Mouse (Mus musculus) forelimb bud, embryonic 11.5 days (tissue): ENCODE results near the gene Ina.
"Not testable (repeated sequence)": the region's sequence is repeated elsewhere in the genome, so short reads cannot be mapped to it uniquely, and the experiment has no call there.

Experiments
- DNase-seq: peaks from one replicate; pipeline ENCODE4 v3.0.0-alpha.2; 2012; ENCODE audit warnings: low read depth, low spot score

Gene Ina

GRCm38 (mm10) chr19:46984726-46985622, 29.5 kb upstream of the Ina start:
- no peak for DNase-seq

DNA sequence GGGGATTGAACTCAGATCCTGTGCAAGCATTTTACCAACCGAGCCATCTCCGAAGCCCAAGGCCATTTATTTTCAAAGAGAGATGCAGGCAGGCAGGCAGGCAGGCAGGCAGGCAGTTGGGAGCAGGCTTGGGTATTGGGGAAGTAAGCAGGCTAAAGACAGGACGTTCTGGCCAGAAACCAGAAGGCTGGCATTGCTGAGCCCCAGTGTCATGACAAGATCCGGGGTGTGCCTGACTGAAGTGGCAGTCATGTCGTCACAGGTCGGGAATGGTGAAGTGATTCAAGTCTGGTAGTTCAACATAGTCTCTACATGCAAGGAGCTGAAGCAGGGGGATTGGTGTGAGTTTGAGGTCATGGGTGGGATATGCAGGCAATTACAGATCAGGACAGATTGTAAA, 26.9 kb upstream of the Ina start:
- DNase-seq: no peak

GRCm38 (mm10) chr19:46988231-46989087, 26.0 kb upstream of the Ina start:
- DNase-seq: no peak

- no peak for DNase-seq
Observed at GRCm38 (mm10) chr19:46989479-46990152, 24.9 kb upstream of the Ina start.

- DNase-seq: no peak
Observed at GRCm38 (mm10) chr19:46990153-46990518, 24.4 kb upstream of the Ina start.

DNA sequence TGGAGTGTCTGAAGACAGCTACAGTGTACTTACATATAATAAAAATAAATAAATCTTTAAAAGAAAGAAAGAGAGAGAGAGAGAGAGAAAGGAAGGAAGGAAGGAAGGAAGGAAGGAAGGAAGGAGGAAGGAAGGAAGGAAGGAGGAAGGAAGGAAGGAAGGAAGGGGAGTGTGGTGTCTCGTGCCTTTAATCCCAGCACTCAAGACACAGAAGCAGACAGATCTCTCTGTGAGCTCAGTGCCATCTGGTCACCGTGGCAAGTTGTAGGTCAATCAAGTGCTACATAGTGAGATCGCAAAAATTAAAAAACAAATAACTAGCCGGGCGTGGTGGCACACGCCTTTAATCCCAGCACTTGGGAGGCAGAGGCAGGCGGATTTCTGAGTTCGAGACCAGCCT, 23.9 kb upstream of the Ina start:
- DNase-seq: not testable (repeated sequence)

DNA sequence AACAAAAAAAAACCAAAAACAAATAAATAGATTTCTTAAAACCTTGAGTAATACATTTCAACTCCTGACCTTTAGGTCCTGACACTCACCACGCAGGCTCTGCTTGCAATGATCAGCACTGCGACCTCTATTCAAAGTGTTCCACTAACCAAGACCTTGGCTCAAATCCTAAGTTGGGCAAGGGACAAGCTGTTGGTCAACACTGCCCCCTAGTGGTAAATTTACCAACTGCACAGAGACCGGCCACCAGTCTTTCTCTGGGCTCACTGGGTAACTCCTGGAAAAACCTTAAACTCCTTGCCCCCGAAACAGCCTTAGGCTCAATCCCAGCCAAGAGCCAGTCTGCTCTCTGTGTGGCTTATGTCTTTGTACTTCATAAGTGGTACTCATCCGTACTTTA, 23.4 kb upstream of the Ina start:
- peak; percentile 88 for DNase-seq

GRCm38 (mm10) chr19:46992329-46992728, 22.2 kb upstream of the Ina start:
- DNase-seq: not testable (repeated sequence)

DNA sequence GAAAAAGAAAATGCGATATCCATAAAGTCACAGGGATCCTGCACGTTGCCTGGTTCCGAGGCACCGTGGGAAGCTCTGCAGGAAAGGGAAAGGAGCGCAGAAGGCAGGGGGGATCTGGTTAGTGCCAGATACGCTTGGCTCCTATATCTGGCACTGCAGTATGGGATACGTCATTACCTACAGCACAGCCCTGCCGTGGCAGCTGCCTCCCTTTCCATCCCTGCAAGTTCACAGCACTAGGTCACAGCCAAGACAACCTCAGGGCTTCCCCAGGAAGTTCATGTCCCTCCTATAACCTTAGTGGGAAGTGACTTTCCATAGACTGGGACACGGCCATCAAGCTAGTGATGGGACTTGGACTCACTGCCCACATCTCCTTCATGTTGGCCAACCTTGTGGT, 18.4 kb upstream of the Ina start:
- DNase-seq: no peak

DNA sequence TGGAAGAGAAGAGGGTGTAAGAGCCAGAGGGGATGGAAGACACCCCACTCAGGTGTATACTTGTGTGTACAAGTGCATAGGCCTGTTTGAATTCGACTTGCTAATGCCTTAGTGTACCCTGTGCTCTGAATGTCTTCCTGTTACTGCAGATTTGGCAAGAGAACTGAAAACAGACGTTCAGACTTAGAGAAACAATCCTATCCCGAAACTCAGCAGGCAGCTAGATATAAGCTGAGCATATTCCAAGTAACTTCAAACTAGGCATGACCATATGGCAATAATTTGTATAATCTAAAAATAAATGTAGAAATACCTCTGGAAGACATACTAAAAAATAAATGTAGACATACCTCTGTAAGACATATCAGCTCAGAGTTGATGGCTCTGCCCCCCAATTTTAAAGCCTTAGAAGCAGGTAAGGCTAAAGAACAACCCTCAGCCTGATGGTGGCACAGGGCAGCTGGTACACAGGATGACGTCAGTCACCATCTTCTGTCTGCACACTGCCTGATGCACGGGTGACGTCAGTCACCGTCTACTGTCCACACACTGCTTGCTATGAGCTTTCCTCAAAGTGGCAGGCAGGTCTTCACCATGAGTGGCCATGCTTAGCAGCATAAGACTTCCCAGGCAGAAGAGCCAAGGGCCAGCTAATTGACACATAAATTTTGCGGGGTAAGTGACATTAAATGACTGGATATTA, 16.2 kb upstream of the Ina start:
- DNase-seq: no peak

- no peak for DNase-seq
Observed at GRCm38 (mm10) chr19:46998953-46999352, 15.5 kb upstream of the Ina start.

GRCm38 (mm10) chr19:46999753-47000152, 14.7 kb upstream of the Ina start:
- no peak for DNase-seq

DNA sequence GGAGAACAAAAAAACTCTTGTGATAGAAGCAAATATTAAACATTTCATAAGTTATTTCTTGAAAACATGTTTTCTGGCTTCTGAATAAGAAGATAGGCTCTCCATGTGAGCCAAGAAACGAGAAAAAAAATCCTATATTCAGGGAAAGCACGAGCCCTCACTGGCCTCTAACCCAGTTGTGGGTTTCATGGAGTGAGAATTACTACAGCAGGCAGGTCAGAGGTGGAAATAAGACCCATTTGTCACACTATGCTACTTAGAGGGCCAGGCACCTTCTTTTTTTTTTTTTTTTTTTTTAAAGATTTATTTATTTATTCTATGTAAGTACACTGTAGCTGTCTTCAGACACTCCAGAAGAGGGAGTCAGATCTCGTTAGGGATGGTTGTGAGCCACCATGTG, 14.1 kb upstream of the Ina start:
- not testable (repeated sequence) for DNase-seq

DNA sequence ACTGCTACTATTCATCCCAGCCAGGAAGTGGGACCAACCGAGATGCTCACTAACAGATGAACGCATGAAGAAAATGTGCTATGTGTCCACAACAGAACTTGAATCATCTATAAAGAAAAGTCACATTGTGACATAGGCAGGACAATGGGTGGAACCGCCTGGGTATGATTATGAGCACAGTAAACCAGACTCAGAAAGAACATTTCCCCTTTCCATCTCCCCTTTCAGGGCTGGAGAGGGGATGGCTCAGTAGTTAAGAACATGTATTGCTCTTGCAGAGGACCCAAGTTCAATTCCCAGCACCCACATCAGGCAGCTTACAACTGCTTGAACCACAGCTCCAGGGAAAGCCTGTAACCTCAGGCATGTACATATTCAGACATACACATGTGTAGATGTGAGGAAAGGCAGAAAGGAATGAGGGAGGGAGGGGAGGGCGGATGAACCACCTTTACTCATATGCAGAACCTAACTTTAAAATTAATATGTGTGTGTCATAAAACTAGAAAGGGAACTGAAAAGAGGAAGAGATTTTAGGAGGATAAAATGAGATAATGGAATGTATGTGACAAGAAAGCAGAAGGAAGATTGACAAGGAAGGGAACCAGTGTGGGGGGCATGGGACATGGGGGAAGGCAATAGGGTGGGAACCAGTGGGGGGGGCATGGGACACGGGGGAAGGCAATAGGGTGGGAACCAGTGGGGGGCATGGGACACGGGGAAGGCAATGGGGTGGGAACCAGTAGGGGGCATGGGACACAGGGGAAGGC, 10.6 kb upstream of the Ina start:
- DNase-seq: no peak

DNA sequence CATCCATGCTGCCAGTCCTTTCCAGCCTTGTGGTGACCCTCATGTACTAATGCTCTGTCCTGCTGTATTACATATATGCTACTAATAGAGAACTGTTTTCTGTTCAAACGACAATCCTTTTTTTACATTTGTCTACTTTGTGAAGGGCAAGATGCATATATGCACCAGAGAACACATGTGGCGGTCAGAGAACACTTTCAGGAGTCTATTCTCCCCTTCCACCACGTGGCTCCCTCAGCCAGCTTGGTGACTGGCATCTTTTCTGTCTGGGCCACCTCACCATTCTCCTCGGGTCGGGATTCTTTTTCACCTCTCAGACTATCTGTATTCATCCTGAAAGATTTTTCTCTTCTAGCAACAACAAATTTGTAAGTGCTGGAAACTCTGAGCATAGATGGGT, 8.6 kb upstream of the Ina start:
- DNase-seq: no peak

DNA sequence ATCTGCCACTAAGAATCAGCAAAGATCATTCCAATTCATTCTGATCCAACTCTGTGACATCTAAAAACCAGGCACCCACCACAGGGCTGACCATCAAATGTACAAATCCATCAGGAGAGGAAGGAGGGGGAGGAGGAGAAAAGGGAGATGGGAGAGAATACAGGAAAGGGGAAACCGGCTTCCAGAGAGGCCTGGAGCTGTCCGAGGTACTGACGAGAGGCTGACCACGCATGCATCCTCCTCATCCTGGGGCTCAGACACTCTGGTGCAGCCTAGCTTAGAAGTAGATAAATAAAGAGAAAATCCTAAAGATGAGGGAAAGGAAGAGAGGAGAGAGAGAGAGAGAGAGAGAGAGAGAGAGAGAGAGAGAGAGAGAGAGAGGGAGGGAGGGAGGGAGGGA, 8.2 kb upstream of the Ina start:
- peak; percentile 69 for DNase-seq

DNA sequence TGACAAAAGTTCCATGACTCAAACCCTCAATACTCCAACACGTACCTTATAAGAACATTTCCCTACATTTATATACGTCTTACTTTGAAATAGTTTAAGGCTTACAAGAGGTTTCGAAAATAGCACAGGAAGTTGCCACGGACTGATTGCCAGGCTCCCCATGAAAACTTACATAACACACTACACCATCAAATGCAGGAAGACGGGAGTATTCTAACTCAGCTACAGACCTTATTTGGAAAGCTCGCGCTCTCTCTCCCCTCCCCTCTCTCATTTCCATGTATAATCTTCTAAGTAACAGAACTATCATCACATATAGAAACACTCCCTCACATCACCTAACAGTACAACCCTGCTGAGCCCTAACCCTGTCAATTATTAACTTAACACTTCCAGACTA, 5.1 kb upstream of the Ina start:
- no peak for DNase-seq

DNA sequence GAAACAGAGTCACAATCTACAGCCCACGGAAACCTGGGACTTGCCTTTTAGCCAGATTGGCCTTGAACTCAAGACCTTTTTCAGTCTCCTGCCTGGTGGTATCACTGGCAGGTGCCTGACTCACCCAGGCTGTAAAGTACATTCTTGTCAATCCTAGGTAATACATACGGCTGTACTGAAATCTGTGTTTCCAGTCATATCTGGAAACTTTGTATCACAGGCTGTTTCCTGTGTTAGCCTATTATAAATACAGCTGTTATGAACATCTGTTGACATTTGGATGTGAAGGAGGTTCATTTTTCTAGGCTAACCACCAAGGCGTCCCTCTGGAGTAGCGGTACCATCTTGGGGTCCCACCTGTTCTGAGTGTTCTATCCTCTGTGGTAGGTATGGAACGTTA, 4.6 kb upstream of the Ina start:
- no peak for DNase-seq

DNA sequence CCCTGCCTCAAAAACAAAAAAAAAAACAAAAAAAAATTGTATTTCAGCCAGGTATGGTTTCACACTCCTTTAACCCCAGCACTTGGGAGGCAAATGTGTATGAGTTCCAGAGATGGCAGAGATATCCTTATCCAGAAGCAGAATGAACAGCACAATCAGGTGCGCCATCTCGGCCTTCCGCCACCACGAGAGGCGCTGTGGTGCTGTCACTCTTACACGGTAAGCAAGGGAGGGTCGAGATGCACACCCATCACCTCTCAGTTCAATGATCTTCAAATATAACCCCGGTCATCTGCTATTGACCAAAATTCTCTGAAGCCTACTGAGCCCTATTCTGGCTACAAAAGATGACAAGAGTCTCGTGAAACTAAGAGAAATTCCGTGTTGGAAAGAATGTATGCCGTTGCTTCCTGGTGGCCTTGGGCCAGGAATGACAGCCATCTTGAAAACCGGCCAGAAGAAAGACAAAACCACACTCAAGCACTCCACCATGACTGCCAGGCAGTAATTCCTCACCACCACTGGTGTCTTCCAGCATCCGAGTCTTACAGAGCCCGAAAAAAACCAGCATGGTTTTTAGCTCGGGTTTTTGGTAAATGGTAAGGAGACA, 1.9 kb upstream of the Ina start:
- DNase-seq: no peak
